Mouse (Mus musculus) cerebellum, adult 2 months (tissue): ENCODE results near the gene Itpr3.

Source experiments
- CTCF ChIP-seq: fragments of 200-500 bp; IDR thresholded peaks from 2 replicates; pipeline ENCODE4 v1.5.1; 2011; ENCODE audit warnings: low read depth, mild to moderate bottlenecking, control low read depth, low read length, moderate library complexity, borderline replicate concordance; ENCODE audit not compliant: insufficient read depth
- POLR2A ChIP-seq: fragments of 200-500 bp; IDR thresholded peaks from 2 replicates; pipeline ENCODE4 v1.6.1; 2011; ENCODE audit warnings: low read length, control low read depth, borderline replicate concordance; ENCODE audit not compliant: insufficient read depth

DNA sequence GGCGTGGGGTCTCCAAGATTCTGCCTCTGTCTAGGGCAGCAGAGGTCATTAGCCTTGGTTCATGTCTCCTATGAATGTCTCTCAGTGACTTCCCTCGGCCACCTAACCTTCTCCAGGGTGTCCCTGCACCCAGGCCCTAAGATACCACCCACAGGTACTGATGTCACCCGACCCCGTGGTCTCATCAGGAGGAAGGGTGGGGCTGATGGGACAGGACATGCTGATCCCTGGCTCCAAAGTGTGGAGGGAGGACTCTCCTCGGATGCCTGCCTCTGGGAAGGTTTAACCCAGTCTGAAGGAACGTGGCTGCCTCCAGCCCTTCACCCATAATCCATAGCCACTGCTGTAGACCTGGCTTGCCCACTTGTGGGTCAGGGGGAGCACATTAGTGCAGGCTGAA, 109.8 kb downstream of the Itpr3 start:
- no peak for TF ChIP-seq POLR2A
- TF ChIP-seq CTCF, result no peak
